Mouse (Mus musculus): Measurements from ENCODE around the gene Rora.

The Rora gene

DNA sequence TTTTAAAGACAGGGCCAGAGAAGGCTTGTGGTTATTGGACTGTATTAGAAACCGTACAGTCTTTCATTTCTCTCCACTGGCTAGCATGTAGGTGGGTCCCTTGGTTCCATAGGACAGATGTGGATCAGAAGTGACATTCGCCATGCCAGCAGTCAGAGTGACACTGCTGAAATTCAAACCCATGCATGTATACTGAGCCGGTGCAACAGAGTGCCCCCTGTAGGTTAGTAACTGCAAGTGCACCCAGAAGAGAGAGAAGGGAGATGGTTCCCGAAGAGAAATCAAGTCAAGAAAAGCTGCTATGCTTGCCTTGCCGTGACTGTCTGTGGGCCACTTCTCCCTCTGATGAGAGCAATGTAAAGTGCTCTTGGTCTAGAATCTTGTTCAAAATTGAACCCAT is 507.2 kb downstream of the Rora start:
- no peak for DNase-seq

GRCm38 (mm10) chr9:69164653-69165052 is 511.1 kb downstream of the Rora start:
- DNase-seq: no peak

- DNase-seq: no peak
Measured at GRCm38 (mm10) chr9:69165096-69165836, 511.7 kb downstream of the Rora start.

DNA sequence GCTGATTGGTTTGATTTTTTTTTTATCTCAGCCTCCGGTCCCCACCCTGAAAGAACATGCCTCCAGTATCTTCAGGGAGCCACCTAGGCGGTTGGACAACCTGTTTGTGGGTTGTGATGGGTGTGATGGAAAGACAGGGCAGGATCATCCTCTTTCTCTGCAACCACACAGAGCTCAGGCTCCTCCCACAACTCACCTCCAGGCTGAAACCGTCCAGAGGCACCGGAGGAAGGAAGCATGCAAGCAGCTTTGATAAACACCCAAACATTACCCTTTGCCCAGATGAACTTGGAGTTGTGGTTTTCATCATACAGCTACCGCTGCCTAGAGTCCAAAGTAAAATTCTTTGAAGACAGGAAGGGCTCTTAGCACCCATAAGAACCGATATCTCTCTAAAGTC is 520.5 kb downstream of the Rora start:
- no peak for DNase-seq

- no peak for DNase-seq
Measured at GRCm38 (mm10) chr9:69174527-69175116, 521.0 kb downstream of the Rora start.

DNA sequence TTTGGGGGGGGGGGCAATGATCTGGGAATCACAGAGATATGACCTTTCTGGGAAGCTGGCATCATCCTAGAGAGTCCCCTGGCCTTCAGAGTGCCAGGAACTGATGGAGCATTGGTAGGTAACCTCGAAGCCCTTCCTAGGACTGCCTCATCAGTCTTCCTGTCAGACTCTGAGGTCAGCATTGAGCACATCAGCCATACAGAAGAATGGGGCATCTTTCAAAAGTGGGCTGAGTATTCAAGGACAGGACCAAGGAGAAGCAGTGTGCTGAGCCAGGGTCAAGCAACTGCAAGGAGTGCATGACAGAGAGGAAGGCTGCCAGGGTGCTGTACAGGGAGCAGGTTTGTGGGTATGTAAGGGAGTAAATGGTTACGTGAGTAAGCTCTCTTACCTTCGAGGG is 523.4 kb downstream of the Rora start:
- DNase-seq: no peak

- no peak for DNase-seq
Measured at GRCm38 (mm10) chr9:69179224-69179623, 525.6 kb downstream of the Rora start.

GRCm38 (mm10) chr9:69180961-69181360 is 527.4 kb downstream of the Rora start:
- DNase-seq: no peak

DNA sequence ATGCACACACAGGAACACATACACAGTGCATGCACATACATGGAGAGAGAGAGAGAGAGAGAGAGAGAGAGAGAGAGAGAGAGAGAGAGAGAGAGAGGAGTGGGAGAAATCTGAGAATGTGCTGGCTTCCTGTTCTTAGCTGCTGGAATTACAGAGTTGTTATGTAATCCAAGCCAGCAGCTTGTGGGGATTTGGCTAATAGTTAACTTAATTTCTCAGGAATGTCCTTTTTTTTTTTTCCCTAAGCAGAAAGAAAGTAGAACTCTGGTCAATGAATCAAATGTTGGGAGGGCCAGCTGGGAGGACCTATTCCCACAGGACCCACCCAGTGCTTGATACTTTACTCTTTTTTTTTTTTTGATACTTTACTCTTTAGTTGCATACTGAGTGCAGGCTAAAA is 527.8 kb downstream of the Rora start:
- DNase-seq: no peak

DNA sequence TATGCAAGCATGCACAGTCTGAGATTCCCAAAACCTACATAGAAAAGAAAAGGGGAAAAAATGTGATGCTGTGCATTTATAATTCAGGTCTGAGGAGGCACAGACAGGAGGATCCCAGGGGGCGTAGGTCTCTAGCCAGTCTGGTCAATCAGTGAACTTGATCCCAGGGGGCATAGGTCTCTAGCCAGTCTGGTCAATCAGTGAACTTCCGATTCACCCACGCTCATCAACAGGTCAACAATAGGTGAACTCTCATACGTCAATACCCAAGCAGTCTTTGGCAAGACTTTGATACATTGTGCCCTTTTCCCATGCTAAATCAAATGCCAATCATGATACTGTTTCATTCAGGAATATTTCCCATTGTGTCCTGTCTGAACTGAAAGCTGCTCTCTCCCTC is 530.3 kb downstream of the Rora start:
- no peak for DNase-seq

DNA sequence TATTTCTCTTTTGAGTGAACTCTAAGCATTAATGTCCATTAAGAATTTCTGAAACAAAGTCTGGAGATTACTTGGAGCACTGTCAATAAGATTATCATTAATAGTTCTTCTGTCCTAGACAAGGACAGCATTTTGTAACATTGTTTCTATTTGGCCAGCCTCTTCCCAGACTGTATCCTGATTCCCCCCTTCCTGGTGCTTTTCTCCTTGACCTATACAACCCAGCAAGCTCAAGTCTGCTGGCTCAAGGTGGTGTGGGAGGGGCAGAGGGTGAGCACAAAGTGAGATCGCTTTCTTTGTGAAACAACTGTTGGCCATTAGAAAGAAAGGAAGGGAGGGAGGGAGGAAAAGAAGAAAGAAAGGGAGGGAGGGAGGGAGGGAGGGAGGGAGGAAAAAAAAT is 537.1 kb downstream of the Rora start:
- no peak for DNase-seq

- no peak for DNase-seq
Measured at GRCm38 (mm10) chr9:69192446-69192845, 538.9 kb downstream of the Rora start.

DNA sequence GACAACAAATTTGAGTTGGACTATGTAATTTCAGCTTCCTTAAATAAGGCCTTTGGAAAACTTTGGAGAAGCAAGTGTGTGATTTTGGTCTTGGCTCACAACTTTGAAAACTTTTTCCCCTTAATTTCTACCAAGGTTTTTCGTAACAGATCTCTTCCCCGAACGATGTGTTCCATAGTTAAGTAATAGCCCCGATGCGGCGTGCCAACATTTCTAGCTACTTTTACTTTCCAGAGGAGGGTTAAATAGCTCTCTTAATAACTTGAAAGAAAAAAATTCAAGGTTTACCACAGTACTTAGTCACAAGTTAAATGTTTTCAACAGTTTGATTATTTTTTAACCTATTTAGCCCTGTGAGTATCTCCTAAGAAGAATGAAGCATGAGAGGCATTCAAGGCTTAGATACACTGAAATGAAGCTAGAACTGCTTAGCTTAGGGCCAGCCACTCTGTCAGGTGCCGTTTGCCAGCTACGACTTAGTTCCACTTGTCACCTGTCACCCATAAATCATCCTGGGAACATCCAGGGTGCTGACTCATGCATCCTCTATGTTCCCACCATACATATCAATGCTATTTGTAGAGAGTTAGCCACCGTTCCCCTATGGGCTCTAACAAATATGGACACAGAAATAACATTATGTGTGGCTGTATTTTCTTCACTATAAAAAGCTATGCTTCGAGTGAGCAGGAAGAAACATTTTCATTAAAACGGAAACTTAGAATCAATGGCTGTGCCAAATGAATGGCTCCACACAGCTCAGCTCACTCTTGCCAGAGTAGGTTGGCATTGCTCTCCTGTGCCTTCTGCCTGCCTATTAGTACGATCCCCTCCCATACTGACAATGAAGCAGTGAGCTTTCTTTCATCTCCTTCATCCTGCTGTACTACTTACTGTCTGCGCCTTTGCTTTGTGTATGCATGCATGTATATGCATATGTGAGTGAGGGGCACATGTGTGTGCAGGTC is 541.3 kb downstream of the Rora start:
- peak in 1 of 2 experiments; percentile 34 for DNase-seq

GRCm38 (mm10) chr9:69213796-69214195 is 560.2 kb downstream of the Rora start:
- peak; percentile 17 to 27 for DNase-seq

DNA sequence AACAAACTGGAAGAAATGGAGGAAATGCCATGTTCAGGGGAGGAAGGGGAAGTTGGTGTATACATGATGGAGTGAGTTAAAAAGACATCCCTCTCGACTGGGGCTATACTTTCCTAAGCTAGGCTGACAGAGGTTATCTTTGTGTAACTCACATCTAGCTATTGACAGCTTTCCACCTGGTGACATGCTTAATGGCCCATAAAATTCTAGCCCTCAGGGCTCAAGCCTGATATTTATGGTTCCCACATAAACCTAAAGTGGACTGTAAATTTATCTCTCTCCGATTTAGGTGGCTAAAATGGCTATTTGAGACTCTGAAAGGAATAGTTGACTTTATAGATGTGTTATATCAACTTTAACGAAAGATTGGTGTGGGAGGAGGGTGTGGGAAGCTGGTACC is 571.3 kb downstream of the Rora start:
- no peak for DNase-seq

GRCm38 (mm10) chr9:69226424-69226823 is 572.8 kb downstream of the Rora start:
- no peak for DNase-seq

DNA sequence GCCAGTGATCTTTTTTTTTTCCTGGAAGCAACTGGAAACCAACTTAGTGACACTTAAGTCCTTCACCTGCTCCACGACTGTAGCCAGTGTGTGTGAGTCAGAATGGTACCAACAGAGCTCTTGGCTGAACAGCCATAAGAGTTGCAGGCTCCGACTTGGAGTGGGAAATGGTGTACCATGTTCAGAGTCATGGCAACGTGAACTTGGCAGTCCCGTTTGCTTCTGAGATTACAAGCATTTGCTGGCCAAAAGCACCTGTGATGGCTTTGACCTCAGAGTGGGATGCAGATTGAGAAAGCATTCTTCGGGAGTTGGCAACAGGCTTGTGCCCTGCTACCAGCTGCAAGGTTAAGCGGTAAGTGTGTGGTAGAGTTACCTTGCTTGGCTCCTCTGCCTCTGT is 574.2 kb downstream of the Rora start:
- no peak for DNase-seq

- no peak for DNase-seq
Measured at GRCm38 (mm10) chr9:69229935-69230334, 576.3 kb downstream of the Rora start.

DNA sequence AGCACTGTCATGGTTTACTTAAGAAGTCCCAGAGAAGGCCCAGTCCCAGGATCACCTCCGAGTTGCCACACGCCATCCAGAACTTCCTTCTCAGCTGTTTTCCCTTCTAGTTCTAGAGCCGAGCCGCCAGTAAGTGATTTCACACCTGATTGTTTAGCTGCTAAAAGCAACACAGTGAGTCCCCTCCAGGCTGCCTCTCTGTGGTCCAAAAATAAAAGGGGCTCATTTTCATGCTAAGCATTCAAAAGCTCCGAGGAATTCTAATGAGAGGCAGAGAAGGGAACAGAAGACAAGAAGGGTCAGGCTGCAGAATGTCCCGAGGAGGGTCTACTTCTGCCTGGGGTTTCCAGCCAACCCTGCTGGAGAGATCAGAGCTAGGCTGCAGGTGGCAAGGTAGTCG is 580.9 kb downstream of the Rora start:
- DNase-seq: no peak

DNA sequence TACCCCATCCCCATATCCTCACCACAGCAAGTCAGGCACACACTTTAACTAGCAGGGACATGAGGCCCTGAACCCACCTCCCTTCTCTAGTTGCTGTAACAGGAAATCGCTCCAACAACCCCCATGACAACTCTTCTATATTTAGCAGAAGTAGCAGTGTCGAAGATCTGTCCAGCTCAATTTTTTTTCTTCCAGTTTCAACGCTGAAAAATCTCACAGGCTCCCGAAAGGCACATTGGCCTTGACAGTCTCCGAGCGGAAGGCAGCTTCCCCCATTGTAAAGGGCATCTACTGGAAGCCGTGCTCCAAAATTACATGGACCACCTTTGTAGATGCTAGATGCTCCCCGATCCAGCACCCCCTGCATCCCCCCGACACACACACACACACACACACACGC is 583.7 kb downstream of the Rora start:
- DNase-seq: no peak

DNA sequence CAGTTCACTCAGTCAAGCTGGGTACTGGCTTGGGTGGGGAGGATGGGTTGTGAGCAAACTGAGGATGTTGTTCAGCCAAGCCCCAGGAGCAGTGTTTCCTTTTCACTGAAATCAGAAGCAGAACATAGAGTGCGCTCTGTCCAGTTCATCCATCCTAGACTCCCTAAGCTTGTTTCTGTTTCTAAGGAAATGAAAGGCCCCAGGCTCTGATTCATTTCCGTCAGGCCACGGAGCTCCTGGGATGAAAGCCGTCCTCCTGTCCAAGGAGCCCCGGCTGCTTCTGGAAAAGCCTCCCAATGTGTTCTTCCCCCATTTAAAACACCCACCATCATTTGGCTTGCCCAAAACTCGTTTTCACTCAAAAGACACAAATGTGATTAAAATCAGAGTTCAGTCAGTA is 589.0 kb downstream of the Rora start:
- DNase-seq: no peak

DNA sequence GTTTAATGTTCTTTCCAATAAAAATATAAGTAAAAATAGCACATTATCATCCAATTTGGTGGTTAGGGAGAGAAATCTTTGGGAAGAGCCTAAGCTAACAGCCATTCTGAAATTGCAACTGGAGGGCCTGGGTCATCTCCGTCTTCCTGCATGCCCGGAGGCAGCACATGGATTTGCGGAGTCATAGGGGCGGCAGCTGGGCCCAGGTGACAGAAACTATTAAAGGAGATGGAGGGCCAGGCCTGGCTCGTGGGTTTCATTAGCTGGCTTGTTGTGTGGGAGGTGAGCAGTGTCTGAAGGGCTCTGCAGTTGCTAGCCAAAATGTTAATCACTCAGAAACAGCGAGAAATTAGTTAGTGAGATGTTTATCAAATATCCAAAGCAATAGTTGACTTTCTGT is 590.0 kb downstream of the Rora start:
- no peak for DNase-seq

GRCm38 (mm10) chr9:69246225-69246624 is 592.6 kb downstream of the Rora start:
- DNase-seq: peak; percentile 12 to 18

GRCm38 (mm10) chr9:69249586-69249985 is 596.0 kb downstream of the Rora start:
- peak; percentile 54 to 57 for DNase-seq
